Mouse (Mus musculus) layer of hippocampus, adult 18-20 months (tissue): ENCODE data around the gene Adgrd1. TPM values are rescaled to one million over a fixed set of nuclear protein-coding genes. Genes with fewer than 3 reads are reported as not detected.
"Not testable (repeated sequence)": the region's sequence is repeated elsewhere in the genome, so short reads cannot be mapped to it uniquely, and the experiment has no call there.

Experiments
- DNase-seq, 2 experiments: peaks; one replicate each; pipeline ENCODE4 v3.0.0; 2022; ENCODE audit warnings: low spot score in 2 of 2
- total RNA-seq, 2 experiments: library from RNA; stranded (reverse); gene quantifications; 2 replicates each; pipeline ENCODE4 v1.2.3; 2021

The Adgrd1 gene
- total RNA-seq, 2 experiments from 2014 or later = 0.33 to 0.67 TPM

- DNase-seq = no peak
These were observed 3.4 kb upstream of the Adgrd1 start for GRCm38 (mm10) chr5:129093158-129093557.

DNA sequence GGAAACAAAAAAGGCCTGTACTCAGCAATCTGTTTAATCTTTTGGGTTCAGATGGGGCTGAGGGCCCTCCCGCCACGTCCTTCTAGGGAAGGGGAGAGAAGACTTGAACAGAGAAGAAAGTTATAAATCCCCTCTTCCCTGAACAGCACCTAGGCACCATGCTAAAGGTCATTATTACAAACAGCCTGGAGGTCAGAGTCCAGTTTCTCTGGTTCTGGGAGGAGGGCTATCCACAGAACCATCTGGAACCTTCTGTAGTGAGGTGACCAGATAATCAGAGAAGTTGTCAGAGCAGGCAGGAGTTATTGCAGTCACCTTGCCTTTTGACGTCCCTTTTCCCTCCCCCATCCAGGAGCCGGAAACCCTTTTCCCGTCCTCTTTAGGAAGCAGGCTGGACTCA is 2.3 kb upstream of the Adgrd1 start:
- no peak for DNase-seq

DNA sequence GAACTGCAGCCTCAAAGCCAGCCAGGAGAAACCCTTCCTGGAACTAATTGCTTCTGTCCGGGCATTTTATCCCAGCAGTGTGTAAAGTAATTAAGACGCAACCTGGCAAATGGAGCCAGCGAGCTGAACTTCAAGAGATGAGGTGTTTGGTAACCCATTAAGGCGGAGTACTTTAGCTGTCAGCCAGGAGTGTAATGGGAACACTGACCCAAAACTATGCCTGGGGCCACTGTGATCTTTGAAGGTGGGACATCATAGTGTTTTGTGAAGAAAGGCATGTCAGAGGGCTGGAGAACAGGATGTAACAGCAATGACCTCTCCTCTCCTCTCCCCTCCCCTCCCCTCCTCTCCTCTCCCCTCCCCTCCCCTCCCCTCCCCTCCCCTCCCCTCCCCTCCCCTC is 7.5 kb downstream of the Adgrd1 start:
- no peak for DNase-seq

GRCm38 (mm10) chr5:129111729-129112128 is 15.2 kb downstream of the Adgrd1 start:
- DNase-seq = no peak

- peak; percentile 30 to 63 for DNase-seq
These were observed 17.4 kb downstream of the Adgrd1 start for GRCm38 (mm10) chr5:129113741-129114476.

GRCm38 (mm10) chr5:129116299-129116698 is 19.7 kb downstream of the Adgrd1 start:
- DNase-seq = no peak

- DNase-seq = no peak
These were observed 21.1 kb downstream of the Adgrd1 start for GRCm38 (mm10) chr5:129117593-129118113.

- no peak for DNase-seq
These were observed 22.0 kb downstream of the Adgrd1 start for GRCm38 (mm10) chr5:129118523-129118922.

GRCm38 (mm10) chr5:129119146-129119545 is 22.6 kb downstream of the Adgrd1 start:
- no peak for DNase-seq

- no peak for DNase-seq
These were observed 25.2 kb downstream of the Adgrd1 start for GRCm38 (mm10) chr5:129121654-129122285.

DNA sequence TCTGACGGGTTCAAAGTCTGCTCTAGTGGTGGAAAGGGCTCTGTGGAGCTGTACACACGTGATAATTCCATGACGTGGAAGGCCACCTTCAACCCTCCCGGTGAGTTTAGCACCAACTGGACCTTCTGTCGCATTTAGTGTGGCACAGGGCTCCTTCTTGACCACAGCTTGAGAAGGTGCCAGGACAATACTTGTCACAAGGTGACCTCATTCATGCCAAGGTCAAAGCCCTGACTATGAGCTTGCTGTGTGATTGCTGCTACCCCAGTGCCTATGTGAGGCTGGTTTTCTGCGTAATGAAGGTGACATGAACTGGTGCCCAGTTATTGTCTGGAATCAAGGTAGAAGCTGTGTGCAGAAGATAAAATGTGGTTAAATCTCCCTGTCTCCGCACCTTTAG is 25.9 kb downstream of the Adgrd1 start:
- no peak for DNase-seq

DNA sequence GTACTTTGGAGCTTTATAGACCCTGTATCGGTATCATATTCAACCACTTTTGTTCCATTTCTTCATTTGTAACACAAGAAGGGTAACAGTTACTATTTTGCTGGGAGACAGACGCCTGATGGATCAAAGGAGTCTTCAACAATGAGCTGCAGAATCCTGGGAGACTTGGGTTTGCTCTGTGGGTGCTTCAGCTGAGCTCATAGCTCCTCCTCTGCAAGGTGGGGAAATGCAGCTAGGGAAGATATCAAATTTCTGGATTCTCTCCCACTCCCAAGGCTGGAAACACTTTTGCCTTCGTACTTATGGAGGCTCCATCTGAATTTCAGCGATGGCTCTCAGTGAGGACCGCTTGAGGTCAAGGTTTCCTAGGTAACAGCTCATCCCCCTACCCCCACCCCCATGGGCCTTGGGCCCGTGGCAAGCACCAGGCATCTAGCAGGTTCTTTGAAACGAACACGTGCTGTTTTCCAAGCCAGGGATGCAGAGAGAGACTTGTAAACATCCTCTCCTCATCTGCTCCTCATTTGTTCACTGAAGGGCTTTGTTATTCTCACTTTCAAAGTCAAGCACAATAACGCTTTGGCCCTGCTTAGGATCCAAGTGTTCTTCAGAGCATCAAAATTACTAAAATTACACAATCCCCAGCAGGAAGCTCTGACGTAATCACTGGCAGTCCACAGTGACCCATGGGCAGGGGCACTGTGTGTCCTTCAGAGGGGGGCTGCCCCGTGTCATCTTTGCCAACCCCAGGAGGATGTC is 27.7 kb downstream of the Adgrd1 start:
- DNase-seq = no peak

DNA sequence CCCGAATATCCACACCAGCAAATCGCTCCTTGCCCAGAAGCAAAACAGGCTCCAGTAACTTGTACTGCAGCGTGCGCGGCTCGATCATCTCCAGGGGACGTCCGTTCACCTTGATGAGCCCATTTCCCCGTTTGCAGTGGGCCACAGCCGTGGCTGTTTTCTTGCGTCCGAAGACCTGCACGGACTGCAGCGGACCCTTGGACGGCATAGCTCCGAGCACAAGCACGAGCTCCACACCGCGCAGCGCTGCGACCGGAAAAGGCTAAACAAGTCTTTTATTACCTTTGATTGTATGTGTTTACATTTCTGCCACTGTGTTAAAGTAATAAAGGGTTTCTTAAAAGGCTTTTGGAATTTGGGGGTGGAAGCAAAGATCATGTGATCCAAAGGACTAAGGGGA is 31.8 kb downstream of the Adgrd1 start:
- not testable (repeated sequence) for DNase-seq

- DNase-seq = no peak
These were observed 33.8 kb downstream of the Adgrd1 start for GRCm38 (mm10) chr5:129130301-129130700.

DNA sequence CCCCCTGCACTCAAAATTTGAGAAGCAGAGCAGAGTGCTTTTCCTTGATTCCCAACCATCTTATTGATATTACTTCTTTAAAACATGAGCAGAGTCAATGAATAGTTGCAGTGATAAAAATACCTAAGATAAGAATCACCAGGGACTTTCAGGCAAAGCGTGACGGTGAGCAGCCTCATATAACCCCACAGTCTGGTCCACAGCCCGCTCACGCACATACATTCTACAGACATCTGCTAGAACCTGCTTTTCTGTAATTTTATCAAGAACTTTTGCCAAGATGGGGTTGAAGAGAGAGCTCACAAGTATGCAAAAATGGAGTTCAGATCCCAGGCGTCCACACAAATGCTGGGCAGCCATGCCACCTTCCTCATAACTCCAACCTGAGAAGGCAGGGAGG is 40.9 kb downstream of the Adgrd1 start:
- DNase-seq = no peak

- DNase-seq = peak; percentile 28 to 51
These were observed 42.0 kb downstream of the Adgrd1 start for GRCm38 (mm10) chr5:129138576-129138975.

GRCm38 (mm10) chr5:129142801-129143200 is 46.3 kb downstream of the Adgrd1 start:
- no peak for DNase-seq

- DNase-seq = no peak
These were observed 48.9 kb downstream of the Adgrd1 start for GRCm38 (mm10) chr5:129145307-129145935.

GRCm38 (mm10) chr5:129146892-129147509 is 50.5 kb downstream of the Adgrd1 start:
- no peak for DNase-seq

GRCm38 (mm10) chr5:129148485-129148884 is 51.9 kb downstream of the Adgrd1 start:
- no peak for DNase-seq
